Mouse (Mus musculus) lung, postnatal 10 days (tissue): ENCODE measurements around the gene Gpr152.

Source experiments
- DNase-seq: peaks from one replicate; pipeline ENCODE4 v3.0.0; 2021

The Gpr152 gene

GRCm38 (mm10) chr19:4139446-4139845, at the start of gene Gpr152:
Gpr152 (plus strand) TSS chr19:4139787.
- no peak for DNase-seq

GRCm38 (mm10) chr19:4090446-4090845, 49.1 kb upstream of the Gpr152 start:
- no peak for DNase-seq

- DNase-seq: no peak
These were observed 48.2 kb upstream of the Gpr152 start for GRCm38 (mm10) chr19:4091383-4091782.

DNA sequence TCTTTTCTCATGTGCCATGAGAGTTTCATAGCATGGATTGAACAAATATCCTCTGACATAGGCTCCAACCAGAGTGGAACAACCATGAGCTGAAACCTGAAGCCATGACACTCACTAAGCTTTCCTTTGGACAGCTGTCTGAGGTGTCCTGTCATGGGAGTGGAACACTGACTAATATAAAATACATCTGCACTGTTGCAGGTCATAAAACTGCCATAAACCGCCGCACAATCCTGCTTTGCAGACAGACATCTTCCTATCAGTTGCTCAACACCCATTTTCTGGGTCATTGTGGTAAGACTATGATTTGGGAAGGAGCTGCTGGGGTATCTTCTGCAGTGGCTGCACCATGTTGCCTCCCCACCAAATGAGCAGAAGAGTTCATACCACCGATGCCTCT, 46.8 kb upstream of the Gpr152 start:
- DNase-seq: no peak

DNA sequence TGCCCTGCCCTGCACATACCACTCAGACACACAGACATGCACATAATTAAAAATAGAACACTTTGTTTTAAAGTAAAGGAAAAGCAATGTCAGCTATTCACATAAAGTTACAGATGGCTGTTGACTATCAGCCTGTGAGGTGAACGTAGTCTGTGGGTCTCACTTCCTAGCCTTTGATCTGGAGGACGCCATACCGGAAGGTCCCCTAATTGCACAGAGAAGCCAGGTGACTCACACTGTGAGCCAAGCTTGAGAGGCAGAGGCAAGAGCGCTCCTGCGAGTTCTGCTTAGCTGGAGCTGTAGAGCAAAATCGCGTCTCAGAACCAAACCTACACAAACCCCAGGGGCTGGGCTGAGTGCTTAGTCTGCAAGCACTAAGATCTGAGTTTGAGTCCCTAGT, 45.8 kb upstream of the Gpr152 start:
- DNase-seq: no peak

- no peak for DNase-seq
These were observed 45.2 kb upstream of the Gpr152 start for GRCm38 (mm10) chr19:4094348-4094747.

DNA sequence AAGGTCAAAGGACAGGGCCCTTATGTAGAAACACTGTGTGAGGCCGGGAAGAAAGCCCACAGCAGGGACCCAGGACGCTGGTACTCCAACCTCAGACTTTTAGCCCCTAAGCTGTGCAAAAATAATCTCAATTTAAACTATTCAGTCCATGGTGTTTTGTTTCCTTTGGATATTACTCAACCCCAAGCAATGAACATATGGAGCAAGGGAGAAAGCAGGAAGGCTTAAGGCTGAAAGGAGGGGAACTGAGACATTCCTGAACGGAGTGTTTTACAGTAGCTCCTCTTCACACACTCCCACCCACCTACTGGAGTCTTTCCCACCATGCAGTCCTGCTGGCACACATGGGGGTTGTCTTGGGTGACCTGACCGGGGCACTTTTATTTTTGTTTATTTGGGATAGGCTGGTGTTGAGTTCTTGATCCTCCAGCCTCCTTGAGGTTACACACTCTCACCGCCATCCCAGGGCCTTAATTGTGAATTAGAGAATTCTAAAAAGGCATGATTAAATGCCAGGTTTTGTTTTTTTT, 44.7 kb upstream of the Gpr152 start:
- no peak for DNase-seq

DNA sequence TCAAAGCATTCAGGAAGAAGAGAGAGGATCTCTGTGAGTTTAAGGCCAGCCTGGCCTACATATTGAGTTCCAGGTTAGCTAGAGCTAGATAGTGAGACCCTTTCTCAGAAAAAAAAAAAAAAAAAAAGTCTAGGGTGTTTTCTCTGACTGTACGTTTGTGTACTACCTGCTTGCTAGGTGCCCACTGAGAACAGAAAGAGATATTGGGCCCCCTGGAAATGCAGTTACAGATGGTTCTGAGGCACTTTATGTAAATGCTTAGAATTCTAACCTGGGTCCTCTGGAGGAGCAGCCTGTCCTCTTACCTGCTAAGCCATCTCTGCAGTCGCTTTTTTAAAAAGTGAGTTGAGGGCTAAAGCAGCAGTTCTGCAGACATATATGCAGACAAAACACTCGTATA, 43.8 kb upstream of the Gpr152 start:
- no peak for DNase-seq

GRCm38 (mm10) chr19:4096642-4097440, 42.7 kb upstream of the Gpr152 start, which contains the start of gene Cdk2ap2:
Cdk2ap2 (plus strand) TSS chr19:4097182.
- peak; percentile 99 for DNase-seq

DNA sequence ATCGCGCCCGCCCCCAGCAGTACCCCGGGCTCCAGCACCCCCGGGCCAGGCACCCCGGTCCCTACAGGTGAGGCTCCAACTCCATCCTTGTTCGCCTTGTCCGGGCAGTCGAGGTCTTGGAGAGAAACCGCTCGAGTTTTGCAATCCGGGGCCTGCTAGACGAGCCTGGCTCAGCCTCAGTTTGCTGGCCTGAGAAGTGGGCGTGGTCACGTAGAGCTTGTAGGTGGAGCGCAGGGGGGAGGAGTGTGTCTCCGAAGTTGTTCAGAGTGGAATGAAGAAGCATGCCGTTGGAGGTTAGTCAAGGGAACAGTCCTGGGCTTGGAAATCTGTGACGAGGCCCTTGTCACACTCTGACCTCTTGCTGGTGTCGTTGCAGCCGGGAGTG, 42.2 kb upstream of the Gpr152 start:
- DNase-seq: peak; percentile 90

DNA sequence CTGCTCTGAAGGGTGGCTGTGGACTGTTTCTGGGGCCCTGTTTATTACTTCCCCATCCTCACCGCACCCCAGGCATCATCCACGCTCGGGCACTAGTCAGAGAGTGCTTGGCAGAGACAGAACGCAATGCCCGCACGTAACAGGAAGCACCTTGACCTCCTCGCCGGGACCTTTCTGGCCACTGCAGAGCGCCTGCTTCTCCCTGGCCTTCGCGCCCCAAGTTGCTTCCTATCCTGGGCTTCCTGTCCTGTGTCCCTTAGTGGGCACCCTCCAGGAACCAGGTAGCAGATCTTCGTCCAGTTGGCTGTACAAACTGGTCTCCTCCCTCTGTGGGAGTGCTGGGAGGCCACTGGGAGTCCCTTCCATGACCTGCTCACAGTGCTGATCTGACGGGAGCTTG, 41.2 kb upstream of the Gpr152 start:
- no peak for DNase-seq

DNA sequence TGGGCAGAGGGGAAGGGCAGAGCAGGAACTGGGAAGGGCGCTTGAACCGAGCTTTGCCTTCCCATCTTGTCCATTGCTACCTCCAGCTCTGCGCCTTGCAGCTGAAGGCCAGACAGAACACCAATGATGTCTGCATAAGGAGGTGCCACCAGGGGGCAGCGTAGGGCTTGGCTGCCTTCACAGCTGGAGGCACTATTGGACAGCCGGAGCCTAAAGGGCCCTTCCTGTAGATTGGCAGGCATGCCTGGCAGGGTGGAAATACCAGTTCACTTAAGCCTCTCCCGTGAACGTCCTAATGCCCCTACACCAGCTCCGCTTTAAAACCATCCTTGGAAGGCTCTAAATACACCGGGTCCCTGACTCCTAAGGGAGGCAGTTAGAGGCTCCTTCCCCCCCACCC, 40.5 kb upstream of the Gpr152 start:
- peak; percentile 95 for DNase-seq

- peak; percentile 87 for DNase-seq
These were observed 39.5 kb upstream of the Gpr152 start, which contains the start of gene Pitpnm1 for GRCm38 (mm10) chr19:4099837-4100717. Pitpnm1 (plus strand) TSS chr19:4099998.

DNA sequence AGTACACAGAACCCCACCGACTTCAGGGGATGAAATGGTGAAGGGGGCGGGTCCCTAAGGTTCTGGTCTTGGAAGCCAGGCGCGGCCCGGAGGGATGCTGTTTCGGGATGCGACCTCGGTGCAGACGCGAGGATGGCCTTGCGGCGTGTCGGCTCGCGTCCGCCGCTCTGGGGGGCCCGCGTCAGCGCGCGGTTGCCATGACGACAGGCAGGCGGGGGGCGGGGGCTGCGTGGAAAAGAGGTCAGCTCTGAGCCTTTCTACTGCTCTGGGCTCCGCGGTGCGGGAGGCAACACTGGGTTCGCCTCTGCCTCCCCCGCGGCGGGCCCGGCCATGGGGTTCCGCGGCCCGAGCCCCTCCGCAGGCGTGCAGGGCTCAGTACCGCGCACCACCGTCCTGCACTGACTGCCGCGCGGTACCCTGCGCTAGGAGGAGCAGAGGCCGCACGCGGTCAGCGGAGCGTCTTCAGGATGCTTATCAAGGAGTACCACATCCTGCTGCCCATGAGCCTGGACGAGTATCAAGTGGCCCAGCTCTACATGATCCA, 38.8 kb upstream of the Gpr152 start:
- DNase-seq: peak; percentile 47

GRCm38 (mm10) chr19:4101466-4101865, 38.1 kb upstream of the Gpr152 start:
- DNase-seq: no peak

DNA sequence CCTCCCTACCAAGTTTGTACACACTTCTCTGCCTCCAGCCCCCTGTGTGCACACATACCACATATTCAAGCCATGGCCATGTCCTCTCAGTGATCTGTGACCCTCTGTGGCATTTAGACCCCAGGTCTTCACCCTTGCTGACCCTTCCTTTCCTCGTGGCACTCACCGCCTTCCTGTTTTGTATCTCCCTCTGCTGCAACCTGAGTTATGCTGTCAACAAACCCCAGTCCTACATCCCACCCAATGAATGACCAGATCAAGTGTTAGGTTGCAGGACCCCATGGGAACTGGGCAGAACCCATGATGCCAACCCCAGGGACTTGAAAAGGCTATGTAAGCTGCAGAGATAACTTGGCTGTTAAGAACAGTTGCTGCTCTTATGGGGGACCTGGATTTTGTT, 37.5 kb upstream of the Gpr152 start:
- no peak for DNase-seq

- DNase-seq: no peak
These were observed 37.0 kb upstream of the Gpr152 start for GRCm38 (mm10) chr19:4102626-4103025.

- no peak for DNase-seq
These were observed 36.3 kb upstream of the Gpr152 start for GRCm38 (mm10) chr19:4103294-4103693.

- DNase-seq: no peak
These were observed 35.8 kb upstream of the Gpr152 start for GRCm38 (mm10) chr19:4103792-4104191.

DNA sequence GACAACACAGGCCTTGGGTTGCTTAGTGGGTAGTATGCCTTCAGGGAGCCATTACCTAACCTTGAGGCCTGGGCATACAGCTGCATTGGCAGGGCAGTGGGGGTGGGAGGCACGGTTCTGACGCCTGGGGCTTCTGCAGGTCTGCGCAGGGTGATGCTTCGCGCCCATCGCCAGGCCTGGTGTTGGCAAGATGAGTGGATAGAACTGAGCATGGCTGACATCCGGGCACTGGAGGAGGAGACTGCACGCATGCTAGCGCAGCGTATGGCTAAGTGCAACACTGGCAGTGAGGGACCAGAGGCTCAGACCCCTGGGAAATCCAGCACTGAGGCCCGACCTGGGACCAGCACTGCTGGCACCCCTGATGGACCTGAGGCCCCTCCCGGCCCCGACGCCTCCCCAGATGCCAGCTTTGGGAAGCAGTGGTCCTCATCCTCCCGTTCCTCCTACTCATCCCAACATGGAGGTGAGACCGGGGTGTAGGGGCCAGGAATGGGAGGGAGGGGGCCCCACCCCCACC, 34.9 kb upstream of the Gpr152 start:
- no peak for DNase-seq

DNA sequence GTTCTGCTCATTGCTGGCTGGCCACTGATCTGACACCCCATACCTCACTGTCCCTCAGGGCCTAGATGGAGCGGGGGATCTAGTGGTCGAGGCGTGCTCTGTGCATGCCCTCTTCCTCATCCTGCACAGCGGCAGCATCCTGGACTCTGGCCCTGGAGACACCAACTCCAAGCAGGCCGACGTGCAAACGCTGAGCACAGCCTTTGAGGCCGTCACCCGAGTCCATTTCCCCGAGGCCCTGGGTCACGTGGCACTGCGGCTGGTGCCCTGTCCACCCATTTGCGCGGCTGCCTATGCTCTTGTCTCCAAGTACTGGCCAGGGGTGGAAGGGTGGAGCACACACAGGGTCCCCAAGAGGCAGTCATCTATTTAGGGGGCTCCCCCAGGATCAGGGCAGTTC, 32.9 kb upstream of the Gpr152 start:
- no peak for DNase-seq

- DNase-seq: no peak
These were observed 31.1 kb upstream of the Gpr152 start for GRCm38 (mm10) chr19:4108535-4108934.
